Mouse (Mus musculus): ENCODE results near the gene Zmynd11.
A peak's percentile ranks its signal among the peaks of the same experiment; 100 is the strongest.
"Not testable (repeated sequence)": the region's sequence is repeated elsewhere in the genome, so short reads cannot be mapped to it uniquely, and the experiment has no call there.

The Zmynd11 gene

GRCm38 (mm10) chr13:9764646-9765536 lies at the start of gene Zmynd11:
TSS of gene Zmynd11 (minus strand) at chr13:9765330.
- peak; percentile 66 to 75 for DNase-seq (ENCODE audit: low spot score in 2 of 2)

GRCm38 (mm10) chr13:9795889-9796631 lies 30.9 kb upstream of the Zmynd11 start:
- peak in 1 of 2 experiments; percentile 27 for DNase-seq (ENCODE audit: low spot score in 2 of 2)

GRCm38 (mm10) chr13:9786050-9786449 lies 20.9 kb upstream of the Zmynd11 start:
- DNase-seq (ENCODE audit: low spot score in 2 of 2) = no peak

DNA sequence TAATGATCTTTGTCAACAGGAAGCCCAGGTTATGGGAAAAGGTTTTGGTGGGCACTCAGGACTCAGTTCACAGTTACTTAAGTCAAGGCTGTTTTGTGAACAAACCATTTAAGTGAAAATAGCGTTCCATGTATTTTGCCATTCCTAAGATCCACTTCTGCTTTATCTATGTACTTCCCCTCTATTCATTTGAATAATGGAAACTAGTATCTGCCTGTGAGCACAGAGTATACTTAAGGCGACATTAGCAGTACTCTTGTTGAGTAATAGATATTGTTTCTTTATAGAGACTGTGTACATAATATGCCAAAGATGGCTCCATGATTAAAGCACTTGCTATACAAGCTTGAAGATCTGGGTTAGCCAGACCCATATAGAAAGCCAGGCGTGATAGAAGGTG lies 18.6 kb upstream of the Zmynd11 start:
- no peak for DNase-seq (ENCODE audit: low spot score in 2 of 2)

DNA sequence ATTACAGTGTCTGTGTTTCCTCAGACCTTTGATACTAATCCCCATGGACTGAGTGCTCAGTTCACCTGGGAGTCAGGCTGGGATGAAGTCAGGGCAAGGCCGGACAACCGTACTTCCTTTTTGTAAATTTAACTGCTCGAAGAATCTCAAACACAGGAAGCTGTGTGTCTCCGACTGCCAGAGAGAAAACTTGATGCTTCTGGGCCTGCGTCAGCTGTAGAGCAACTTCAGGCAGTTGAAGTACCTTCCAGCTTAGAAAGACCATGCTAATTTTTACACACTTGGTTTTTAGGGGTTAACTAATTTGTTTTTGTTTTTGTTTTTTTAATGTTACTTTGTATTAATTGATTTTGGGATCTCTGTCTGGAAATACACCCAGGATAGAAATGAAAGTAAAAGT lies 10.8 kb upstream of the Zmynd11 start:
- no peak for DNase-seq (ENCODE audit: low spot score in 2 of 2)

GRCm38 (mm10) chr13:9774077-9774476 lies 8.9 kb upstream of the Zmynd11 start:
- DNase-seq (ENCODE audit: low spot score in 2 of 2) = no peak

DNA sequence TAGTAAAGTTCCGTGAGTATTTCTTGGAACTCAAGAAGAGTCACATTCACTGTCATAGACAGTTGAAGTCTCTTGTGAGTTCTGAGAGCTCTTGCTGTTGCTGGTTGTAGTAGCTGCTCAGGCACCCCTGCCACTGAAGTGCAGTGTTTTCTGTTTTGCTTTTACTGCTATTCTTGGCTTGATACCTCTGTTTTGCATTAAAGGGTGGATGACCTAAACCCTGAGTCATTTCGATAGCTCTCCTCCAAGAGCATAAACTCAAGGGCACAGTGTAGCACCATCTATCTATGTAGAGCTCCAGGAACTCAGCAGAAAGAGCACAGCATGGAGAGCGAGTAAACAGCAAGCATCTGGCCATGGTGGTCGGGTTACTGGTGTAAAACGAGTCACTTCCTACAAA lies 2.1 kb upstream of the Zmynd11 start:
- DNase-seq (ENCODE audit: low spot score in 2 of 2) = no peak

DNA sequence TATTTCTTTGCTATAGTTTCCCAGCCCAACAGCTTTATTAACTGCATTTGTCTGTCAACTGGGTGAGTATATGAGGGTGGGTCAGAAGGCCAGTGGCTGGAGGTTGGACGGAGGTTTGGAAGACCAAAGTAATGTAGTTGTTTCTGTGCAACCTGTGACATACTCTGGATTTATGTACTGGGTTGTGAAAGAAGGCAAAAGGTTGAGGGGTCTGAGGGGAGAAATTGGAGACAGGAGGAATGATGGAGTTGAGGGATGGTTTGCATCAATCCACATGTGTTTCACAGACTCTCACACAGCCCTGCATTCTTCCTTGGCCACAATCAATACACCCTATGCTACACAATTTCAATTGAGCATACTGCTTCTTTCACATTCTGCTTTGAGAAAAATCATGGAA lies 1.4 kb upstream of the Zmynd11 start:
- no peak for DNase-seq (ENCODE audit: low spot score in 2 of 2)

GRCm38 (mm10) chr13:9765537-9765851 lies 364 bp upstream of the Zmynd11 start:
- no peak for DNase-seq (ENCODE audit: low spot score in 2 of 2)

- DNase-seq (ENCODE audit: low spot score in 2 of 2) = peak; percentile 73 to 82
These were observed 1.1 kb downstream of the Zmynd11 start for GRCm38 (mm10) chr13:9763828-9764645.

GRCm38 (mm10) chr13:9763100-9763827 lies 1.9 kb downstream of the Zmynd11 start:
- peak; percentile 33 to 46 for DNase-seq (ENCODE audit: low spot score in 2 of 2)

GRCm38 (mm10) chr13:9760057-9760456 lies 5.1 kb downstream of the Zmynd11 start:
- DNase-seq (ENCODE audit: low spot score in 2 of 2) = no peak

- peak in 1 of 2 experiments; percentile 40 for DNase-seq (ENCODE audit: low spot score in 2 of 2)
These were observed 7.2 kb downstream of the Zmynd11 start for GRCm38 (mm10) chr13:9757842-9758491.

DNA sequence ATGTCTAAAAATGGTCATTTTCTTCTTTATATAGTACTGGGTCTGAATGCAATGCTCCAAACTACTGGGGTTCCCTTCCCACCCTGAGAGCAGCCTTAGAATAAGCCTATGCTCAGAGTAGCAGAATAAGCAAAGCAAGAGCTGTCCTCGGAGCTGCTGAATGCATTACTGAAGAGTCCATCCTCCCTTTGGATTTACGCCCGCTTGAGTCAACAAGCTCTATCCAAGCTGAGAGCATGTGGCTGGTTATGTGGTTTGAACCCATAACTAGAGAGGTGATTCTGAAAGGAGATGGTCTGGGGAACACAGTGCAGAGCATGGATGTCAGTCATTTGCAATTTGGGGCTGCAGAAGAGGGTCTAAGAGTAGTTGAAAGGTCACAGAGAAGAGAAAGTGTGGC lies 11.4 kb downstream of the Zmynd11 start:
- DNase-seq (ENCODE audit: low spot score in 2 of 2) = no peak

DNA sequence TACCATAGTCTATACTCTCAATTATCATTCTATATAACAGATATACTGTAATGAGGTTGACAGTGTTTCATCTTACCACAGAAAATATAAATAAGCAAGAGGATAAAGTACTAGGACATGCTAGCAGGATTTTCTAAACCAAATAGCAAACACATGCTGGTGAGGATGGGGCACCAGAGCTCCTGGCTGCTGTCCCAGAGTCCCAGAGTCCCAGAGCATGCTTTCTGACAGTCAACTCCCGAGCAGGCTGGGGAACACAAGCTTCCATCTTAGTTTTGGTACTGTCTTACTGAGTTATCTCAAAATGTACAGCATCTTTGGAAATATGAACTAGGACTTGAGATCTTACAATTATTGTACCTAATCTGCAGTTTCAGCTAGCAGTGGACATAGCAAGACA lies 14.8 kb downstream of the Zmynd11 start:
- DNase-seq (ENCODE audit: low spot score in 2 of 2) = peak in 1 of 2 experiments; percentile 52

GRCm38 (mm10) chr13:9749796-9750195 lies 15.3 kb downstream of the Zmynd11 start:
- no peak for DNase-seq (ENCODE audit: low spot score in 2 of 2)

DNA sequence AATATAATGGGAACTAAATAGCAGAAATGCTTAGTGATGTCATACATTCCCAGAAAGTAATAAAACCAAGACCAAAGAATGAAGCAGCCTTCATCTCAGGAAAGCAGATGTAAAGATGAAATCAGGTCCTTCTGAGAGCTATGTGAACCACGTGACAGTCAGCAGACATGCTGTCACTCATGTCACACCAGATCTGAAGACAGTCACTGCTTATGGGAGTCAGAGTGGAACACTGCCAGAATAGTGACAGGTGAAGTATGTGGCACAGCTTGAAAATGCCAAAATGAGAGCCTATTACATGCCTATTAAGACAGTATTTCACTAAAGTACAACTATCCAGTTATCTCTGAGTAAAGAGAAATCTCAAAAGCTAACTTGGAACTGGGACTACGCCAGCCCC lies 26.9 kb downstream of the Zmynd11 start:
- DNase-seq (ENCODE audit: low spot score in 2 of 2) = no peak

GRCm38 (mm10) chr13:9737024-9737423 lies 28.1 kb downstream of the Zmynd11 start:
- no peak for DNase-seq (ENCODE audit: low spot score in 2 of 2)

DNA sequence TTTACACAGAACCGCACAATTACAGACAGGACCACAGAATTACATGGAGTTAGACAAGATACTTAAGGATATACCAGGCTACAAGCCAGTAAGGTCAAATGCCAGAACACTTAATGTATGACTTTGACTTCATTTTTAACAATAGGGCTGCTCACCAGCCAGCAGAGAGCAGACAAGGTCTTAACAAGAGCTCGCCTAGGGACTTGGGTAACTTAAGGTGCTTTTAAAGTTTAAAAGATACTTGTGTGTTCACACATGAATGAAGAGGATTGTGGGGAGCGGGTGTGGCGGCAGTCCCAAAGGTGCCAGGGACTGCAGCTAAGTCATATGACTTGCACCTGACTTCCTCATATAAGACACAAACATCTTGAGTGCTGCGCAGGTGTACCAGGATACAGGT lies 32.9 kb downstream of the Zmynd11 start:
- DNase-seq (ENCODE audit: low spot score in 2 of 2) = not testable (repeated sequence)

- no peak for DNase-seq (ENCODE audit: low spot score in 2 of 2)
These were observed 36.1 kb downstream of the Zmynd11 start for GRCm38 (mm10) chr13:9729073-9729472.

DNA sequence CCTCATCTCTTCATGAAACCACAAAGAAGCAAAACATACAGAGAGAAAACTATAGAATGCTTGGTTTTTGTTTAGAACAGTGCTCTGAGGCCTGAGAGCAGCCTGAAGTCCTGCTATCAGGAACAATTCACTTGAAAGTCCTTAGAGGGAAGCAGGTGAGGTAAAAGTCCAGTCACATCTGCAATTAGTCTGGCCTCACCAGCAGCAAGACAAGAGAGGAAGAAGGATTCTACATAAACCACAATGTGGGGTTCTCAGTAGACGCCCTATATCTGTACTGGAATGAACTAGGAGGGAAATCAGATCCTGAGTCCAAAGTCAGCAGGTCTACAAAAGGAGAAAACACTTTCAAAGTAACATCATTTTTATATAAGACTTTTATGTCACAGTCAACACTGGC lies 49.9 kb downstream of the Zmynd11 start:
- no peak for DNase-seq (ENCODE audit: low spot score in 2 of 2)
